Mouse (Mus musculus): ENCODE data around the gene Thsd7a. TPM values are rescaled to one million over a fixed set of nuclear protein-coding genes. Genes with fewer than 3 reads are reported as not detected.
A peak's percentile ranks its signal among the peaks of the same experiment; 100 is the strongest.

Thsd7a gene
- polyA plus RNA-seq, 1 experiment from 2014 or later, result 21.9 TPM

DNA sequence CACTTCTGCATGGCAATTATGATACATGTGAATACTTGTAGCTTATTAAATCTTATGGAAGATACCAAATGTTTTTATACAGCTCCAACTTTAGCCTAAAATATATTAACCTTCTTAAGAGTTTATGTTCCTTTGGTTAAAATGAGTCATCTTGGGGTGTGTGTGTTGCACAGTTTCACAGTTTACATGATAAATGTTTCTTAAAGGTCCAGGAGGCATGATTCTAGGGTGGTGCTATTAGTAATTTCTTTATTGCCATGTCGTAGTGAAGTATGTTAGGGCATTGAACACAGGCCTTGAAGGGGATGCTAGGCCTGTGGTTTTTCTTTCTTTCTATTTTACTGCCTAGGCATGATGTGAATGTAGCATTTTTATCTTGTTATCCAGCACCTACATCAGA, 291.8 kb downstream of the Thsd7a start:
- WGBS, result 79% methylated on average over 1 of the region's 1 CpGs
- H3K4me1 ChIP-seq (ENCODE audit: control insufficient read depth, insufficient read depth, low read depth, low read length), result no peaks in the 10 kb centered on the region
- H3K27me3 ChIP-seq (replicated peaks; ENCODE audit: control insufficient read depth, insufficient read depth, low read length), result no peaks in the 10 kb centered on the region
- no peak overlapping the region for H3K9ac ChIP-seq (ENCODE audit: low read depth, low read length)
- no peaks in the 10 kb centered on the region for H3K36me3 ChIP-seq (ENCODE audit: control insufficient read depth, insufficient read depth, low read length)
- no peak overlapping the region for H3K4me3 ChIP-seq (ENCODE audit: low read length)
- H3K27ac ChIP-seq (ENCODE audit: low read depth, low read length), result no peak overlapping the region
- no peak for ATAC-seq
- no peaks in the 10 kb centered on the region for H3K9me3 ChIP-seq (ENCODE audit: control insufficient read depth, low read length)
- H3K4me2 ChIP-seq (ENCODE audit: low read length), result no peak overlapping the region

DNA sequence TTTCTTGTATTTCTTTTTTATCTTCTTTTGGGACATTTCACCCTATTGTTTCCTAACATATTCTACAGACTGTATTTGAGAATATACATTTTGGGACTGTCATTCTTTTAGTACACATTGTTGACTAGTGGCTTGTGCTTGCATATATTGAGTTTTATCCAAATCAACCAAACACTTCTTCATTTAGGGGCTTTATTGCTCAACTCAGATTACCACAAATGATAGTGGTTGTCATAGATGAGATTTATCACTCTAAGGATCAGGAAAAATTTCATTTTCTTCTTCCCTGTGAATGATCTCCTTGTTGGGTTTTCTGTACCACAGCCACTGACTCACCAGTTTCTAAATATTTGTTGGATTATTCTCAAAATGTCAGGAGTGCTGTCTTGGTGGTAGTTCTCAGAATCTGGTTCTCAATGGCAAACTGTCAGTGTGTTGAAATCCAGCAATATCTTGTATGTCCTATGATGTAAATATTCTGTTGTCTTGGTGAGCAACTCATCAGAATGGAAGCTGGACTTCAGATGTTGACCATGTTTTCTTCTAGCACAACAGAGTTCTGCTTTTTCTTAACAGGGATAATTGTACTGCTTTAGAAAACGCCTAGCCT, 294.2 kb downstream of the Thsd7a start:
- H3K27me3 ChIP-seq (replicated peaks; ENCODE audit: control insufficient read depth, insufficient read depth, low read length), result no peaks in the 10 kb centered on the region
- no peaks in the 10 kb centered on the region for H3K4me1 ChIP-seq (ENCODE audit: control insufficient read depth, insufficient read depth, low read depth, low read length)
- no peak for ATAC-seq
- 88% methylated on average over 1 of the region's 1 CpGs for WGBS
- no peaks in the 10 kb centered on the region for H3K36me3 ChIP-seq (ENCODE audit: control insufficient read depth, insufficient read depth, low read length)
- no peak overlapping the region for H3K4me3 ChIP-seq (ENCODE audit: low read length)
- H3K9ac ChIP-seq (ENCODE audit: low read depth, low read length), result no peak overlapping the region
- no peaks in the 10 kb centered on the region for H3K9me3 ChIP-seq (ENCODE audit: control insufficient read depth, low read length)
- no peak overlapping the region for H3K27ac ChIP-seq (ENCODE audit: low read depth, low read length)
- no peak overlapping the region for H3K4me2 ChIP-seq (ENCODE audit: low read length)

DNA sequence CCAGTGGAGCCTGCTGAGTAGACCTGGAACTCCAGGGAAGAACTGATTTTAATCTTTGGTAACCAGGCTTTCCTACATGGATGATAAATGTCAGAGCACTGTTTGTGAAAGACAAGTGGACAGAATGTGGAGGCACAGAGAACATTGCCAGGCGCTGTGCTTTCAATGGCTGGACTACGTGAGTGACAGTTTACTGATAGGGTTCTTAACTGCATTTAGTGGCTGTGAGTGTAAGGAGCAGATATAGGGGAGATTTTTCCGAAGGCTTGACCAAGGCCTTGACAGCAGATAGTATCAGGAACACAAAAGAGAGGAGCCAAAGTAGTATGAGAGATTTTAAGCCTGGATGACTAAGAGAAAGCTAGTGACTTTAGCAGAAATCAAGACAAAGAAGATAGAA, 295.1 kb downstream of the Thsd7a start:
- WGBS, result 81% methylated on average over 3 of the region's 3 CpGs
- Histone ChIP-seq H3K4me2 (ENCODE audit: low read length) (no peak overlapping the region), H3K27me3 (replicated peaks; ENCODE audit: control insufficient read depth, insufficient read depth, low read length) (no peaks in the 10 kb centered on the region), H3K27ac (ENCODE audit: low read depth, low read length) (no peak overlapping the region), H3K9ac (ENCODE audit: low read depth, low read length) (no peak overlapping the region), H3K9me3 (ENCODE audit: control insufficient read depth, low read length) (no peaks in the 10 kb centered on the region), H3K4me1 (ENCODE audit: control insufficient read depth, insufficient read depth, low read depth, low read length) (no peaks in the 10 kb centered on the region), H3K36me3 (ENCODE audit: control insufficient read depth, insufficient read depth, low read length) (no peaks in the 10 kb centered on the region), H3K4me3 (ENCODE audit: low read length) (no peak overlapping the region)
- no peak for ATAC-seq

GRCm38 (mm10) chr6:12448851-12449250, 300.4 kb downstream of the Thsd7a start:
- Histone ChIP-seq H3K4me3 (ENCODE audit: low read length) (no peak overlapping the region), H3K27me3 (replicated peaks; ENCODE audit: control insufficient read depth, insufficient read depth, low read length) (no peaks in the 10 kb centered on the region), H3K4me1 (ENCODE audit: control insufficient read depth, insufficient read depth, low read depth, low read length) (no peaks in the 10 kb centered on the region), H3K9me3 (ENCODE audit: control insufficient read depth, low read length) (no peaks in the 10 kb centered on the region), H3K36me3 (ENCODE audit: control insufficient read depth, insufficient read depth, low read length) (no peaks in the 10 kb centered on the region), H3K4me2 (ENCODE audit: low read length) (no peak overlapping the region), H3K9ac (ENCODE audit: low read depth, low read length) (no peak overlapping the region), H3K27ac (ENCODE audit: low read depth, low read length) (no peak overlapping the region)
- ATAC-seq, result no peak
- 63% methylated on average over 3 of the region's 3 CpGs for WGBS

- Histone ChIP-seq H3K4me1 (ENCODE audit: control insufficient read depth, insufficient read depth, low read depth, low read length) (no peaks in the 10 kb centered on the region), H3K9me3 (ENCODE audit: control insufficient read depth, low read length) (no peaks in the 10 kb centered on the region), H3K36me3 (ENCODE audit: control insufficient read depth, insufficient read depth, low read length) (no peaks in the 10 kb centered on the region), H3K27ac (ENCODE audit: low read depth, low read length) (no peak overlapping the region), H3K4me2 (ENCODE audit: low read length) (no peak overlapping the region), H3K27me3 (replicated peaks; ENCODE audit: control insufficient read depth, insufficient read depth, low read length) (no peaks in the 10 kb centered on the region), H3K9ac (ENCODE audit: low read depth, low read length) (no peak overlapping the region), H3K4me3 (ENCODE audit: low read length) (no peak overlapping the region)
- ATAC-seq, result no peak
- 92% methylated on average over 2 of the region's 2 CpGs for WGBS
Measured at GRCm38 (mm10) chr6:12445486-12445885, 303.7 kb downstream of the Thsd7a start.

GRCm38 (mm10) chr6:12439561-12439960, 309.6 kb downstream of the Thsd7a start:
- no peaks in the 10 kb centered on the region for H3K36me3 ChIP-seq (ENCODE audit: control insufficient read depth, insufficient read depth, low read length)
- H3K9ac ChIP-seq (ENCODE audit: low read depth, low read length), result no peak overlapping the region
- H3K4me2 ChIP-seq (ENCODE audit: low read length), result no peak overlapping the region
- H3K9me3 ChIP-seq (ENCODE audit: control insufficient read depth, low read length), result no peaks in the 10 kb centered on the region
- no peaks in the 10 kb centered on the region for H3K27me3 ChIP-seq (replicated peaks; ENCODE audit: control insufficient read depth, insufficient read depth, low read length)
- no peak for ATAC-seq
- no peaks in the 10 kb centered on the region for H3K4me1 ChIP-seq (ENCODE audit: control insufficient read depth, insufficient read depth, low read depth, low read length)
- H3K27ac ChIP-seq (ENCODE audit: low read depth, low read length), result no peak overlapping the region
- H3K4me3 ChIP-seq (ENCODE audit: low read length), result no peak overlapping the region

DNA sequence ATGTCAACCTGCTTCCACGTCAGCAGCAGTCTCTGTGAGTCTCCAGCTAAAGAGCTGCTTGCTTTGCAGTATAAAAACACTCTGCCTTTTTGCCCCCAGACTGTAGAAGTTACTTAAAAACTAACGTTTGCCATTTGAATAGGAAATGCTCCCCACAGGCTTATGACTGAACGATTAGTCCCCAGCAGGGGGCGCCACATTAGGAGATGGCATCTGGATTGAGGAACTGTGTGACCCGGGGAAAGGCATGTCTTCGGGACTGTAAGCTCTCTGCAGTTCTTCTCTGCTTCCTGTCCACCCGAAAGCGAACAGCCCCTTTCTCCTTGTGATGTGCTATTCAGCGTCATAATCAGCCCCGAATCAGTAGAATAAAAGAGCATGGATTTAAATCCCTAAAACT, 330.1 kb downstream of the Thsd7a start:
- Histone ChIP-seq H3K27ac (ENCODE audit: low read depth, low read length) (no peak overlapping the region), H3K9me3 (ENCODE audit: control insufficient read depth, low read length) (no peaks in the 10 kb centered on the region), H3K4me3 (ENCODE audit: low read length) (no peak overlapping the region), H3K4me1 (ENCODE audit: control insufficient read depth, insufficient read depth, low read depth, low read length) (no peaks in the 10 kb centered on the region), H3K27me3 (replicated peaks; ENCODE audit: control insufficient read depth, insufficient read depth, low read length) (no peaks in the 10 kb centered on the region), H3K4me2 (ENCODE audit: low read length) (no peak overlapping the region), H3K9ac (ENCODE audit: low read depth, low read length) (no peak overlapping the region), H3K36me3 (ENCODE audit: control insufficient read depth, insufficient read depth, low read length) (no peaks in the 10 kb centered on the region)
- ATAC-seq, result no peak
- 88% methylated on average over 10 of the region's 10 CpGs for WGBS

GRCm38 (mm10) chr6:12416976-12417375, 332.2 kb downstream of the Thsd7a start:
- H3K36me3 ChIP-seq (ENCODE audit: control insufficient read depth, insufficient read depth, low read length), result no peaks in the 10 kb centered on the region
- 41% methylated on average over 4 of the region's 4 CpGs for WGBS

GRCm38 (mm10) chr6:12404441-12404840, 344.8 kb downstream of the Thsd7a start:
- H3K27ac ChIP-seq (ENCODE audit: low read depth, low read length), result no peak overlapping the region
- peak; percentile 69 for ATAC-seq

More at GRCm38 (mm10) chr6:12416976-12417375, 332.2 kb downstream of the Thsd7a start:
- Histone ChIP-seq H3K9me3 (ENCODE audit: control insufficient read depth, low read length) (no peaks in the 10 kb centered on the region), H3K4me1 (ENCODE audit: control insufficient read depth, insufficient read depth, low read depth, low read length) (no peaks in the 10 kb centered on the region), H3K27me3 (replicated peaks; ENCODE audit: control insufficient read depth, insufficient read depth, low read length) (no peaks in the 10 kb centered on the region), H3K4me3 (ENCODE audit: low read length) (no peak overlapping the region), H3K9ac (ENCODE audit: low read depth, low read length) (no peak overlapping the region), H3K27ac (ENCODE audit: low read depth, low read length) (no peak overlapping the region), H3K4me2 (ENCODE audit: low read length) (no peak overlapping the region)
- ATAC-seq, result no peak

DNA sequence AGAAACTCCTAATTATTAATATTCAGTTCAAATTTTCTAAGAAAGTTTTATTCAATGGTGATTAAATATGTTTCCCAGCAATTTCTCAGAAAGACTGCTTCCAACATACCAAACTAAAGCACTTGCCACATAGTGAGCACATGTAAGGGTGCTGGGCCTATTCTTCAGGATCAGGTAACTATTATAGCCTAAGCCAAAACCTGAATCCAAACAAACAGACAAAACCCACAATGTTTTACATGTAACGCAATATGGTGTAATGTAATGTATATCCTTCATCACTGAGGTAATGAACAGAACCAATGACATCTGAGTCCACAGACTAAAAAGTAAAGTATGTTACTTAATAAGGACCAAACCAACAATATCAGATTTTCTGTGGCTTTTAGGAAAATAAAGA, 346.2 kb downstream of the Thsd7a start:
- 98% methylated on average over 1 of the region's 1 CpGs for WGBS
- no peaks in the 10 kb centered on the region for H3K9me3 ChIP-seq (ENCODE audit: control insufficient read depth, low read length)
- ATAC-seq, result no peak
- no peak overlapping the region for H3K27ac ChIP-seq (ENCODE audit: low read depth, low read length)
- no peak overlapping the region for H3K9ac ChIP-seq (ENCODE audit: low read depth, low read length)
- no peaks in the 10 kb centered on the region for H3K36me3 ChIP-seq (ENCODE audit: control insufficient read depth, insufficient read depth, low read length)
- H3K4me2 ChIP-seq (ENCODE audit: low read length), result no peak overlapping the region
- H3K27me3 ChIP-seq (replicated peaks; ENCODE audit: control insufficient read depth, insufficient read depth, low read length), result no peaks in the 10 kb centered on the region
- H3K4me1 ChIP-seq (ENCODE audit: control insufficient read depth, insufficient read depth, low read depth, low read length), result no peaks in the 10 kb centered on the region
- H3K4me3 ChIP-seq (ENCODE audit: low read length), result no peak overlapping the region

More at GRCm38 (mm10) chr6:12404441-12404840, 344.8 kb downstream of the Thsd7a start:
- Histone ChIP-seq H3K9me3 (ENCODE audit: control insufficient read depth, low read length) (no peaks in the 10 kb centered on the region), H3K9ac (ENCODE audit: low read depth, low read length) (no peak overlapping the region), H3K4me3 (ENCODE audit: low read length) (no peak overlapping the region), H3K36me3 (ENCODE audit: control insufficient read depth, insufficient read depth, low read length) (no peaks in the 10 kb centered on the region), H3K27me3 (replicated peaks; ENCODE audit: control insufficient read depth, insufficient read depth, low read length) (no peaks in the 10 kb centered on the region), H3K4me1 (ENCODE audit: control insufficient read depth, insufficient read depth, low read depth, low read length) (no peaks in the 10 kb centered on the region), H3K4me2 (ENCODE audit: low read length) (no peak overlapping the region)
- WGBS, result 40% methylated on average over 2 of the region's 2 CpGs

All from hindbrain, embryonic 16.5 days (tissue).